Mouse (Mus musculus) G1E (cell line): ENCODE data around the gene Aars2.

Experiments
- CTCF ChIP-seq: IDR thresholded peaks from 2 replicates; pipeline ENCODE4 v1.5.1; 2012; ENCODE audit warnings: low read depth, low read length, inconsistent platforms, mixed read lengths
- GATA1 ChIP-seq: IDR thresholded peaks from 2 replicates; pipeline ENCODE4 v1.6.1; 2012; ENCODE audit warnings: borderline replicate concordance, low read length, inconsistent platforms, mixed read lengths
- GATA2 ChIP-seq: IDR thresholded peaks from 2 replicates; pipeline ENCODE4 v1.6.1; 2012; ENCODE audit warnings: low read depth, low read length, inconsistent platforms, borderline replicate concordance
- TAL1 ChIP-seq: conservative IDR thresholded peaks from 2 replicates; pipeline ENCODE4 v1.6.1; 2012; ENCODE audit warnings: low read depth, low read length, inconsistent platforms, mixed read lengths

GRCm38 (mm10) chr17:45517135-45517534, 10.5 kb downstream of the Aars2 start:
- no peak for TF ChIP-seq GATA1
- TF ChIP-seq CTCF: no peak
- no peak for TF ChIP-seq GATA2
- no peak for TF ChIP-seq TAL1
